Mouse (Mus musculus) kidney, adult 2 months (tissue): Measurements from ENCODE around the gene Trim2.

Experiments used
- CTCF ChIP-seq: fragments of 200-500 bp; conservative IDR thresholded peaks from 2 replicates; pipeline ENCODE4 v1.5.1; 2011; ENCODE audit warnings: low read depth, mild to moderate bottlenecking, control low read depth, low read length, moderate library complexity, mixed read lengths; ENCODE audit not compliant: insufficient read depth, insufficient read length
- POLR2A ChIP-seq: fragments of 200-500 bp; IDR thresholded peaks from one replicate; pipeline ENCODE4 v1.6.1; 2011; ENCODE audit warnings: low read depth, low read length, control low read depth

GRCm38 (mm10) chr3:84283524-84283923 lies 23.2 kb downstream of the Trim2 start:
- no peak for TF ChIP-seq POLR2A
- no peak for TF ChIP-seq CTCF
